Mouse (Mus musculus): ENCODE results near the gene Ubiad1.

GRCm38 (mm10) chr4:148448853-148449245 lies 4.3 kb upstream of the Ubiad1 start:
- TF ChIP-seq CTCF (IDR thresholded peaks at IDR 0.05; ENCODE audit: borderline replicate concordance, insufficient read depth, low read length) (no peak), POLR2A (IDR thresholded peaks at IDR 0.05; ENCODE audit: low read depth, low read length) (no peak)

Data from embryonic fibroblast, embryonic 13.5 days (primary cell).